Mouse (Mus musculus): ENCODE measurements at regions not wholly inside any gene's neighbourhood (a gene's known extent, or its start where the extent isn't known, plus 50 kb on each side); places are given as distances from the start of the nearest gene placed in this dataset.

GRCm38 (mm10) chr1:137452749-137453148, 492.5 kb upstream of the Nr5a2 start:
- no peak for DNase-seq (ENCODE audit: low spot score in 2 of 2)

GRCm38 (mm10) chr1:137446497-137446896, 486.2 kb upstream of the Nr5a2 start:
- DNase-seq (ENCODE audit: low spot score in 2 of 2): no peak

GRCm38 (mm10) chr1:137428110-137428509, 467.9 kb upstream of the Nr5a2 start:
- no peak for DNase-seq (ENCODE audit: low spot score in 2 of 2)

GRCm38 (mm10) chr1:137418388-137418787, 458.1 kb upstream of the Nr5a2 start:
- DNase-seq (ENCODE audit: low spot score in 2 of 2): no peak

- DNase-seq (ENCODE audit: low spot score in 2 of 2): no peak
These were observed 436.5 kb upstream of the Nr5a2 start for GRCm38 (mm10) chr1:137396736-137397135.

GRCm38 (mm10) chr1:137387509-137387908, 427.3 kb upstream of the Nr5a2 start:
- DNase-seq (ENCODE audit: low spot score in 2 of 2): no peak

- no peak for DNase-seq (ENCODE audit: low spot score in 2 of 2)
These were observed 418.1 kb upstream of the Nr5a2 start for GRCm38 (mm10) chr1:137378072-137378985.

GRCm38 (mm10) chr1:137376685-137377084, 416.4 kb upstream of the Nr5a2 start:
- no peak for DNase-seq (ENCODE audit: low spot score in 2 of 2)

GRCm38 (mm10) chr1:137374641-137375040, 414.4 kb upstream of the Nr5a2 start:
- no peak for DNase-seq (ENCODE audit: low spot score in 2 of 2)

- DNase-seq (ENCODE audit: low spot score in 2 of 2): no peak
These were observed 413.5 kb upstream of the Nr5a2 start for GRCm38 (mm10) chr1:137373509-137374420.

GRCm38 (mm10) chr1:137372236-137372635, 412.0 kb upstream of the Nr5a2 start:
- no peak for DNase-seq (ENCODE audit: low spot score in 2 of 2)

- no peak for DNase-seq (ENCODE audit: low spot score in 2 of 2)
These were observed 404.1 kb upstream of the Nr5a2 start for GRCm38 (mm10) chr1:137364396-137364795.

GRCm38 (mm10) chr1:137363969-137364368, 403.7 kb upstream of the Nr5a2 start:
- no peak for DNase-seq (ENCODE audit: low spot score in 2 of 2)

- DNase-seq (ENCODE audit: low spot score in 2 of 2): no peak
These were observed 403.3 kb upstream of the Nr5a2 start for GRCm38 (mm10) chr1:137363561-137363960.

- no peak for DNase-seq (ENCODE audit: low spot score in 2 of 2)
These were observed 400.7 kb upstream of the Nr5a2 start for GRCm38 (mm10) chr1:137360688-137361570.

- no peak for DNase-seq (ENCODE audit: low spot score in 2 of 2)
These were observed 395.8 kb upstream of the Nr5a2 start for GRCm38 (mm10) chr1:137355941-137356512.

- peak in 1 of 2 experiments; percentile 10 for DNase-seq (ENCODE audit: low spot score in 2 of 2)
These were observed 392.3 kb upstream of the Nr5a2 start for GRCm38 (mm10) chr1:137352390-137353027.

- peak in 1 of 2 experiments; percentile 28 for DNase-seq (ENCODE audit: low spot score in 2 of 2)
These were observed 373.9 kb upstream of the Nr5a2 start for GRCm38 (mm10) chr1:137334137-137334536.

- peak in 1 of 2 experiments; percentile 14 for DNase-seq (ENCODE audit: low spot score in 2 of 2)
These were observed 372.0 kb upstream of the Nr5a2 start for GRCm38 (mm10) chr1:137332108-137332769.

- no peak for DNase-seq (ENCODE audit: low spot score in 2 of 2)
These were observed 371.5 kb upstream of the Nr5a2 start for GRCm38 (mm10) chr1:137331746-137332107.
